Mouse (Mus musculus) heart, embryonic 12.5 days (tissue): ENCODE data around the gene Acoxl. TPM values are rescaled to one million over a fixed set of nuclear protein-coding genes. Genes with fewer than 3 reads are reported as not detected.
"Not testable (repeated sequence)": the region's sequence is repeated elsewhere in the genome, so short reads cannot be mapped to it uniquely, and the experiment has no call there.

Experiments used
- ATAC-seq: fragments of 200-750 bp; cut with Nextera tagmentation; 2 replicates; pipeline ENCODE4 v1.8.0; 2017; ENCODE audit warnings: moderate TSS enrichment, moderate library complexity; ENCODE audit not compliant: insufficient number of reproducible peaks, low FRiP score
- H3K27ac ChIP-seq: fragments of 300-500 bp; sonication (generic); 2 replicates; pipeline ENCODE4 v1.5.1; 2016; ENCODE audit warnings: mild to moderate bottlenecking, moderate library complexity; ENCODE audit not compliant: poor library complexity, severe bottlenecking
- H3K27me3 ChIP-seq: fragments of 300-500 bp; sonication (generic); replicated peaks from 2 replicates; pipeline ENCODE4 v1.6.1; 2016; ENCODE audit warnings: mild to moderate bottlenecking, moderate library complexity
- H3K36me3 ChIP-seq: fragments of 300-500 bp; sonication (generic); 2 replicates; pipeline ENCODE4 v1.6.1; 2016; ENCODE audit warnings: mild to moderate bottlenecking, moderate library complexity
- H3K4me1 ChIP-seq: fragments of 300-500 bp; sonication (generic); replicated peaks from 2 replicates; pipeline ENCODE4 v1.6.1; 2016; ENCODE audit warnings: mild to moderate bottlenecking
- H3K4me2 ChIP-seq: fragments of 300-500 bp; sonication (generic); 2 replicates; pipeline ENCODE4 v1.6.1; 2016; ENCODE audit warnings: mild to moderate bottlenecking, moderate library complexity
- H3K4me3 ChIP-seq: fragments of 300-500 bp; sonication (generic); 2 replicates; pipeline ENCODE4 v1.5.1; 2016; ENCODE audit warnings: mild to moderate bottlenecking
- H3K9ac ChIP-seq: fragments of 300-500 bp; sonication (generic); 2 replicates; pipeline ENCODE4 v1.6.1; 2016; ENCODE audit warnings: mild to moderate bottlenecking, moderate library complexity
- H3K9me3 ChIP-seq: fragments of 300-500 bp; sonication (generic); replicated peaks from 2 replicates; pipeline ENCODE4 v1.6.1; 2016; ENCODE audit warnings: mild to moderate bottlenecking, moderate library complexity
- WGBS: fragments of 180-500 bp; shearing (Covaris S2); methylation state at CpG from one replicate; pipeline ENCODE4 v1.1.7; 2016; 5-methylcytosine and 5-hydroxymethylcytosine counted together
- polyA plus RNA-seq: library from polyadenylated mRNA; unstranded; fragments of >200 nt; fragmentation: Nextera tagmentation; extraction: Ambion mirVana; gene quantifications from 2 replicates; pipeline ENCODE4 v1.2.1, GENCODE M21; 2016

The Acoxl gene
- polyA plus RNA-seq, 1 experiment from 2014 or later: 0.32 TPM

DNA sequence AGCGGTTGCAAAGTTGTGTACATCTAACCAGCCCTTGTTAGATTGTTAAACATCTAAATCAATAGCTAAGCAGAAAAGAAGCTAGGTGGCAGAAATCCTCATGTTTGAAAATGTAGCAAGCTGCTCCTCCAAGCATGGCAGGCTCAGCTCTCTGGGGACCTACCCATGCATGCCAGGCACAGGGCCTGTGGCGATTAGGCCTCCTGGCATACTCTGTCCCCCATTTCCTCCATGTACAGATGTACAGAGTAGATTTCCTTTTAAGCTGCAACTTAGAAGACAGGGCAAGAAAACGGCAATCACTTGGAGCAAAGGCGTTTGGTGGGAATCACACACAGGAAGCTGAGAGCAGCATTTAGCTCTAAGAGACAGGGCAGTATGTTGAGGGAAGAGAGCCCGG, 255.5 kb downstream of the Acoxl start:
- Histone ChIP-seq H3K36me3 (no peaks in the 10 kb centered on the region), H3K27ac (no peak overlapping the region), H3K9me3 (no peaks in the 10 kb centered on the region), H3K27me3 (no peaks in the 10 kb centered on the region), H3K4me2 (no peak overlapping the region), H3K4me1 (0 out of 2 replicates have a peak, but pooled peaks cover 4% of the 10 kb centered on the region), H3K9ac (no peak overlapping the region), H3K4me3 (no peak overlapping the region)
- no peak for ATAC-seq
- WGBS: 77% methylated on average over 5 of the region's 5 CpGs

DNA sequence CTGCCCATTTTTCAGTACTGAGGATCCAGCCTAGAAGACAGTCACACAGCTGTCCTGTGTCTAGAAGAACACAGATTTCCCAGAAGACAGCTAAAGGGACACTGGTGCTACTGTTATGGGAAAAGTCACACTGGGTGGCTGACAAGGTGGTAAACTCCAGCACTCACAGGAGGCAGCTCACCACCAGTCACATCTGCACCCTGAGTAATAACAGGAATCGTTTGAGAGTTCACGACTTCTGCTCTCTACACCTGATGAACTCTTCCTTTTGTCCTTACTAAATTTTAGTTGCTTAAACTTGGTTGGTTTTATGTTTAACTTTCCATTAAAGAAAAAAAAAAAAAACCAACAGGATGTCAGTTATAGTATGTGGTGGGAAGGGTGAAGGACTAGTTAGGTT, 255.9 kb downstream of the Acoxl start:
- no peak for ATAC-seq
- 0 out of 2 replicates have a peak, but pooled peaks cover 4% of the 10 kb centered on the region for H3K4me1 ChIP-seq

GRCm38 (mm10) chr2:128095270-128095669, 256.6 kb downstream of the Acoxl start:
- Histone ChIP-seq H3K9ac (no peak overlapping the region), H3K27me3 (no peaks in the 10 kb centered on the region), H3K4me1 (0 out of 2 replicates have a peak, but pooled peaks cover 4% of the 10 kb centered on the region), H3K4me3 (no peak overlapping the region), H3K27ac (no peak overlapping the region), H3K9me3 (no peaks in the 10 kb centered on the region), H3K36me3 (no peaks in the 10 kb centered on the region), H3K4me2 (no peak overlapping the region)
- 59% methylated on average over 1 of the region's 1 CpGs for WGBS
- no peak for ATAC-seq

More for the DNA sequence above, 255.9 kb downstream of the Acoxl start:
- WGBS: 63% methylated on average over 2 of the region's 2 CpGs
- no peaks in the 10 kb centered on the region for H3K27me3 ChIP-seq
- no peak overlapping the region for H3K27ac ChIP-seq
- H3K36me3 ChIP-seq: no peaks in the 10 kb centered on the region
- H3K4me3 ChIP-seq: no peak overlapping the region
- H3K4me2 ChIP-seq: no peak overlapping the region
- no peak overlapping the region for H3K9ac ChIP-seq
- H3K9me3 ChIP-seq: no peaks in the 10 kb centered on the region

DNA sequence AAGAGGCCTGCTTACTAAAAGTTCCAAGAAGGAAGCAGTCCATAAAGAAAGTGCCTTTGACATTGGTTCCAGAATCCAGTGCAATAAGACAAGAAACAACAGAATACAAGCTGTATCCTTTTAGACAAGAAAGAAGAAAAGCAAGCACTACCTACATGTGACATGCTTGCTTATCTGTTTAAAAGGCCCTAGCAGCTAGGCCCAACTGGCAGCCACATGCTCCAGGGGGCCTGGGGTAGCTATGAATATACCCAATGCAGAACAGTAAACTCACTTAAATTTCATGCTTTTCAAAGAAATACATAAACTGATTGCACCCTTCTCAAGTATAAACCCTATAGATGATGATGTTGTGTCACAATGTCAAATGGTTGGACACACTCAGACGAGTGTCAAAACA, 257.4 kb downstream of the Acoxl start:
- ATAC-seq: no peak
- 79% methylated on average over 1 of the region's 1 CpGs for WGBS
- H3K27ac ChIP-seq: no peak overlapping the region

DNA sequence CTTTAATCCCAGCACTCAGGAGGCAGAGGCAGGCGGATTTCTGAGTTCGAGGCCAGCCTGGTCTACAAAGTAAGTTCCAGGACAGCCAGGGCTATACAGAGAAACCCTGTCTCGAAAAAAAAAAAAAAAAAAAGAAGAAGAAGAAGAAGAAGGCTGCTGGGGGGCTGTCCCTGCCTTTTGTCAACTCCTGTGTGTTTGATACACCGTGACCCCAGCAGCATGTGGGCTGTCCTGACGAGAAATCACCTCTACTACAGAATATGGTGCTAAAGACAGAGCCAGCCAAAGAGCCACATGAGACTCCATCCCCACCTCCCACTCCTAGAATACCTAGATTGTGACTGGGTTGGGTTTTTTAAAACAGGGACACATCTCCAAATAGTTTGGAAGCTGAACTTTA, 259.4 kb downstream of the Acoxl start:
- H3K9ac ChIP-seq, H3K27me3 ChIP-seq, H3K4me3 ChIP-seq, H3K4me1 ChIP-seq, ATAC-seq, H3K4me2 ChIP-seq, H3K36me3 ChIP-seq, H3K27ac ChIP-seq, H3K9me3 ChIP-seq: not testable (repeated sequence)
- 87% methylated on average over 4 of the region's 5 CpGs for WGBS

More for the DNA sequence above, 257.4 kb downstream of the Acoxl start:
- Histone ChIP-seq H3K9me3 (no peaks in the 10 kb centered on the region), H3K4me3 (no peak overlapping the region), H3K9ac (no peak overlapping the region), H3K36me3 (no peaks in the 10 kb centered on the region), H3K27me3 (no peaks in the 10 kb centered on the region), H3K4me1 (0 out of 2 replicates have a peak, but pooled peaks cover 4% of the 10 kb centered on the region), H3K4me2 (no peak overlapping the region)

GRCm38 (mm10) chr2:128102086-128102485, 263.4 kb downstream of the Acoxl start:
- WGBS: 82% methylated on average over 9 of the region's 9 CpGs
- ATAC-seq: no peak
- no peaks in the 10 kb centered on the region for H3K9me3 ChIP-seq
- H3K4me2 ChIP-seq: no peak overlapping the region
- H3K27ac ChIP-seq: no peak overlapping the region
- no peak overlapping the region for H3K9ac ChIP-seq
- no peak overlapping the region for H3K4me3 ChIP-seq
- H3K27me3 ChIP-seq: no peaks in the 10 kb centered on the region
- peaks cover 19% of the 10 kb centered on the region for H3K4me1 ChIP-seq
- H3K36me3 ChIP-seq: no peaks in the 10 kb centered on the region

GRCm38 (mm10) chr2:128104815-128105214, 266.1 kb downstream of the Acoxl start:
- H3K4me2 ChIP-seq: no peak overlapping the region
- no peak overlapping the region for H3K27ac ChIP-seq
- no peak overlapping the region for H3K4me3 ChIP-seq
- no peak for ATAC-seq
- H3K9ac ChIP-seq: no peak overlapping the region
- no peaks in the 10 kb centered on the region for H3K9me3 ChIP-seq
- peaks cover 19% of the 10 kb centered on the region for H3K4me1 ChIP-seq
- H3K27me3 ChIP-seq: no peaks in the 10 kb centered on the region
- WGBS: 40% methylated on average over 5 of the region's 5 CpGs
- no peaks in the 10 kb centered on the region for H3K36me3 ChIP-seq

- 72% methylated on average over 11 of the region's 11 CpGs for WGBS
- Histone ChIP-seq H3K27me3 (no peaks in the 10 kb centered on the region), H3K9ac (no peak overlapping the region), H3K9me3 (no peaks in the 10 kb centered on the region), H3K4me2 (no peak overlapping the region), H3K27ac (no peak overlapping the region), H3K36me3 (no peaks in the 10 kb centered on the region), H3K4me1 (peaks cover 19% of the 10 kb centered on the region), H3K4me3 (no peak overlapping the region)
- ATAC-seq: no peak
Observed at GRCm38 (mm10) chr2:128105651-128106050, 267.0 kb downstream of the Acoxl start.

GRCm38 (mm10) chr2:128111537-128111936, 272.9 kb downstream of the Acoxl start:
- ATAC-seq: no peak
- peaks cover 5% of the 10 kb centered on the region; the same call in 1 of the 2 replicates for H3K4me1 ChIP-seq
- WGBS: 72% methylated on average over 9 of the region's 9 CpGs
- no peak overlapping the region for H3K9ac ChIP-seq
- no peaks in the 10 kb centered on the region for H3K36me3 ChIP-seq
- H3K4me2 ChIP-seq: no peak overlapping the region
- H3K4me3 ChIP-seq: no peak overlapping the region
- H3K9me3 ChIP-seq: no peaks in the 10 kb centered on the region
- H3K27me3 ChIP-seq: no peaks in the 10 kb centered on the region
- H3K27ac ChIP-seq: no peak overlapping the region

DNA sequence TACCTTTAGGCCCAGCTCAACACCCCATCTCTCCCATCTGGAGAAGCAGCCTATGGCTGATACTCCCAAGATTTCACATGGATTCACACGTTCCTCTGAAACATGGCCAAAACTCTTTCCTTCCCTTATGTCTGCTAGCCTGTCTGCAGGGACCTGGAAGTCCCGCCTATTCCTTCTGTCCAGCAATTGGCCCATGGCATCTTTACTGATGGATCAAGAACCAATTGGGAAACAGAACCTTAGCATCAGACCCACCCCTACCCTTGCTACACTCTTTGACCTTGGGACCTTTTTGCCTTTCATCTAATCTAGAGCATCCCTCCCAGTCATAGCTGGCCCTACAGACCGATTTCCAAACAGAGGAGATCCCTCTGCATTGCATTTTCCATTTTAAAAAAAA, 275.9 kb downstream of the Acoxl start:
- no peak for ATAC-seq
- H3K4me2 ChIP-seq: no peak overlapping the region
- H3K4me1 ChIP-seq: peaks cover 5% of the 10 kb centered on the region; the same call in 1 of the 2 replicates
- no peaks in the 10 kb centered on the region for H3K27me3 ChIP-seq
- no peaks in the 10 kb centered on the region for H3K9me3 ChIP-seq
- WGBS: 85% methylated on average over 3 of the region's 3 CpGs
- no peak overlapping the region for H3K9ac ChIP-seq
- H3K27ac ChIP-seq: no peak overlapping the region
- no peak overlapping the region for H3K4me3 ChIP-seq
- no peaks in the 10 kb centered on the region for H3K36me3 ChIP-seq

GRCm38 (mm10) chr2:128115579-128115978, 276.9 kb downstream of the Acoxl start:
- H3K27me3 ChIP-seq: no peaks in the 10 kb centered on the region
- H3K4me1 ChIP-seq: peaks cover 7% of the 10 kb centered on the region; the same call in 1 of the 2 replicates
- H3K4me2 ChIP-seq: no peak overlapping the region
- 30% methylated on average over 4 of the region's 4 CpGs for WGBS
- H3K4me3 ChIP-seq: no peak overlapping the region
- no peak for ATAC-seq
- no peak overlapping the region for H3K9ac ChIP-seq
- H3K36me3 ChIP-seq: no peaks in the 10 kb centered on the region
- H3K27ac ChIP-seq: no peak overlapping the region
- H3K9me3 ChIP-seq: no peaks in the 10 kb centered on the region

DNA sequence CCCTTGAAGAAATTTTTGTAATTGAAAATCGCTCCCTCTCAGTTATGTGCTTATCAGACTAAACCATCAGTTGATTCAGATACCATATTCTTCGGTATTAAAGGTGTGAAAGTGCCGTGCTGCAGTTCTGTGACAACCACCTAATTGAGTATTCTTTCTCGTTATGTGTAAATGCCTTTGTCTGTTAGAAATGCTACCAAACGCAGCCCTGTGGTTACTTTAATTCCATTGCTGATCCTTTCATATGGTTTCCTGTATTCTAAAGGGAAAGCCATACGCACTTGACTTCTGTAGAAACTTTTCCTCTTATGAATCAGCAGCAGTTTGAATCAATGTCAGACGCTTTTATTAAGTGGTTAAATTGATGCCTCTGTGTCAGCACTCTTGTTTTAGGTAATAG, 278.9 kb downstream of the Acoxl start:
- no peak for ATAC-seq
- H3K4me3 ChIP-seq: no peak overlapping the region
- H3K27ac ChIP-seq: no peak overlapping the region
- H3K36me3 ChIP-seq: no peaks in the 10 kb centered on the region
- H3K9me3 ChIP-seq: no peaks in the 10 kb centered on the region
- WGBS: 81% methylated on average over 7 of the region's 7 CpGs
- no peak overlapping the region for H3K4me2 ChIP-seq
- peaks cover 8% of the 10 kb centered on the region for H3K4me1 ChIP-seq
- H3K9ac ChIP-seq: no peak overlapping the region
- H3K27me3 ChIP-seq: no peaks in the 10 kb centered on the region
